Mouse (Mus musculus) stomach, postnatal 0 days (tissue): ENCODE results near the gene Celf5.

Source experiments
- CTCF ChIP-seq: IDR thresholded peaks from 2 replicates; pipeline ENCODE4 v1.5.1; 2016; ENCODE audit warnings: antibody characterized with exemption, low read depth, mild to moderate bottlenecking, moderate library complexity
- EP300 ChIP-seq: optimal IDR thresholded peaks from 2 replicates; pipeline ENCODE3; 2016; ENCODE audit warnings: antibody characterized with exemption

GRCm38 (mm10) chr10:81413310-81414261 lies 68.9 kb downstream of the Celf5 start:
- peak; percentile 49 for TF ChIP-seq CTCF
- no peak for TF ChIP-seq EP300
